ENCODE assay signal across 8 mouse cellular contexts in the genomic region with DNA sequence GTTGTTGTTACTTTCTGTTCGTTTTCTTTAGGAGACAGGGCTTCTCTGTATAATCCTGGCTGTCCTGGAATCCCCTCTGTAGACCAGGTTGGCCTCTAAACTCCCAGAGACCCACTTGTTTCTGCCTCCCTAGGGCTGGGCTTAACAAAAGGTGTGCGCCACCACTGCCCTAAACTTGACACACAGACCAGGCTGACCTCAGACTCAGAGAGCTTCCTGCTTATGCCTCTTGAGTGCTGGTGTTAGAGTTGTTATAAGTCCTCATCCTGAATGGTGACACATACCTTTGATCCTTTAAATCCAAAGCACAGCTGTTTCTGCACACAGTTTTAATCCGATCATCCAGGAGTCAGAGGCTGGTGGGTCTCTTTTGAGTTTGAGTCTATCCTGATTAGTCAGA. TPM values are rescaled to one million over a fixed set of nuclear protein-coding genes. Genes with fewer than 3 reads are reported as not detected.
DNase-seq lines count a peak whose midpoint lies in the region; ATAC-seq and TF ChIP-seq lines count a peak whose summit lies in the region.

No protein-coding gene starts in this region.

- peak; percentile 20 for DNase-seq in cerebellum, adult 8-10 months
- DNase-seq in cerebellum, adult 18-20 months = no peak
- peak; percentile 64 for DNase-seq in lung, postnatal 0 days (ENCODE audit: low spot score)
- DNase-seq in lung, postnatal 25 days (ENCODE audit: low spot score) = no peak
- no peak for DNase-seq in frontal cortex, adult 2 months (ENCODE audit: extremely low spot score in 1 of 2, low spot score in 1 of 2)
- no peak for DNase-seq in adrenal gland, postnatal 14 days

- H3K27ac ChIP-seq in lung, postnatal 0 days (ENCODE audit: low read length) = no peak overlapping the region
- H3K27ac ChIP-seq in limb, embryonic 13.5 days = no peak overlapping the region
- H3K27ac ChIP-seq in stomach, embryonic 15.5 days = no peak overlapping the region

- no peaks in the 10 kb centered on the region for H3K9me3 ChIP-seq in lung, postnatal 0 days (ENCODE audit: low read length)
- H3K9me3 ChIP-seq in limb, embryonic 13.5 days = no peaks in the 10 kb centered on the region
- H3K9me3 ChIP-seq in stomach, embryonic 15.5 days = no peaks in the 10 kb centered on the region

- H3K4me3 ChIP-seq in lung, postnatal 0 days (ENCODE audit: low read depth, low read length) = 0 out of 2 replicates have a peak overlapping the region, but pooled peaks have one; percentile 66
- H3K4me3 ChIP-seq in limb, embryonic 13.5 days = peak overlapping the region; percentile 80
- H3K4me3 ChIP-seq in stomach, embryonic 15.5 days (replicated peaks) = peak overlapping the region; percentile 72

- peak overlapping the region; percentile 19; the same call in 1 of the 2 replicates for H3K9ac ChIP-seq in lung, postnatal 0 days (replicated peaks; ENCODE audit: low read depth)
- peak overlapping the region; percentile 89; the same call in 1 of the 2 replicates for H3K9ac ChIP-seq in limb, embryonic 13.5 days
- H3K9ac ChIP-seq in stomach, embryonic 15.5 days = no peak overlapping the region

- H3K4me1 ChIP-seq in lung, postnatal 0 days (ENCODE audit: insufficient read depth, low read depth, low read length) = peaks cover 9% of the 10 kb centered on the region; the same call in 1 of the 2 replicates
- H3K4me1 ChIP-seq in limb, embryonic 13.5 days = peaks cover 36% of the 10 kb centered on the region
- peaks cover 16% of the 10 kb centered on the region for H3K4me1 ChIP-seq in stomach, embryonic 15.5 days

- TF ChIP-seq CTCF in lung, postnatal 0 days (IDR thresholded peaks at IDR 0.05) = no peak

- peaks cover 9% of the 10 kb centered on the region; the same call in 1 of the 2 replicates for H3K36me3 ChIP-seq in lung, postnatal 0 days (ENCODE audit: insufficient read depth, low read length)
- H3K36me3 ChIP-seq in limb, embryonic 13.5 days = peaks cover 46% of the 10 kb centered on the region
- peaks cover 27% of the 10 kb centered on the region for H3K36me3 ChIP-seq in stomach, embryonic 15.5 days

- ATAC-seq in lung, postnatal 0 days = no peak
- no peak for ATAC-seq in limb, embryonic 13.5 days (ENCODE audit: low FRiP score, low read depth)
- no peak for ATAC-seq in stomach, embryonic 15.5 days (ENCODE audit: insufficient read depth, low FRiP score, low read depth)

- no peaks in the 10 kb centered on the region for H3K27me3 ChIP-seq in lung, postnatal 0 days (replicated peaks; ENCODE audit: insufficient read depth, low read length)
- H3K27me3 ChIP-seq in limb, embryonic 13.5 days = no peaks in the 10 kb centered on the region
- no peaks in the 10 kb centered on the region for H3K27me3 ChIP-seq in stomach, embryonic 15.5 days (replicated peaks)

- peak overlapping the region; percentile 57 for H3K4me2 ChIP-seq in lung, postnatal 0 days (replicated peaks; ENCODE audit: low read depth, low read length)
- peak overlapping the region; percentile 72 for H3K4me2 ChIP-seq in limb, embryonic 13.5 days (replicated peaks)
- H3K4me2 ChIP-seq in stomach, embryonic 15.5 days = peak overlapping the region; percentile 85

- TF ChIP-seq EP300 in lung, postnatal 0 days (IDR thresholded peaks at IDR 0.05) = no peak

- WGBS in lung, postnatal 0 days = 77% methylated on average over 3 of the region's 3 CpGs
- WGBS in limb, embryonic 13.5 days = 88% methylated on average over 3 of the region's 3 CpGs
- 80% methylated on average over 3 of the region's 3 CpGs for WGBS in stomach, embryonic 15.5 days

RNA-seq across cellular contexts. Expression of a gene that starts 2.0 kb away (rescaled TPM):
- 624 and 645 TPM in 2 replicates for polyA plus RNA-seq in lung, postnatal 0 days (2015; fragmentation: Nextera tagmentation; extraction: Ambion mirVana)
- 499 and 506 TPM in 2 replicates for polyA plus RNA-seq in limb, embryonic 13.5 days (2015; fragmentation: Nextera tagmentation; extraction: Ambion mirVana)
- polyA plus RNA-seq in stomach, embryonic 15.5 days (2015; fragmentation: Nextera tagmentation; extraction: Ambion mirVana) = 459 and 473 TPM in 2 replicates
- polyA plus RNA-seq in frontal cortex, adult 2 months (2012; rRNA removed) = 291 and 371 TPM in 2 replicates
- 344 and 351 TPM in 2 replicates for total RNA-seq in adrenal gland, postnatal 14 days (2021)

RNA-seq across cellular contexts. Expression of a gene that starts 2.6 kb away (rescaled TPM):
- 57.5 and 61.3 TPM in 2 replicates for polyA plus RNA-seq in lung, postnatal 0 days (2015; fragmentation: Nextera tagmentation; extraction: Ambion mirVana)
- 95.9 and 101 TPM in 2 replicates for polyA plus RNA-seq in limb, embryonic 13.5 days (2015; fragmentation: Nextera tagmentation; extraction: Ambion mirVana)
- polyA plus RNA-seq in stomach, embryonic 15.5 days (2015; fragmentation: Nextera tagmentation; extraction: Ambion mirVana) = 59.4 and 61.8 TPM in 2 replicates
- 38.9 and 42.2 TPM in 2 replicates for polyA plus RNA-seq in frontal cortex, adult 2 months (2012; rRNA removed)
- total RNA-seq in adrenal gland, postnatal 14 days (2021) = 47.3 and 53.2 TPM in 2 replicates

RNA-seq across cellular contexts. Expression of a gene that starts 7.5 kb away (rescaled TPM):
- 14.6 and 15.1 TPM in 2 replicates for polyA plus RNA-seq in lung, postnatal 0 days (2015; fragmentation: Nextera tagmentation; extraction: Ambion mirVana)
- polyA plus RNA-seq in limb, embryonic 13.5 days (2015; fragmentation: Nextera tagmentation; extraction: Ambion mirVana) = 54.3 and 59.8 TPM in 2 replicates
- 31.9 and 33.9 TPM in 2 replicates for polyA plus RNA-seq in stomach, embryonic 15.5 days (2015; fragmentation: Nextera tagmentation; extraction: Ambion mirVana)
- 34.9 and 35.3 TPM in 2 replicates for polyA plus RNA-seq in frontal cortex, adult 2 months (2012; rRNA removed)
- 16.0 and 23.1 TPM in 2 replicates for total RNA-seq in adrenal gland, postnatal 14 days (2021)

RNA-seq across cellular contexts. Expression of a gene that starts 10.6 kb away (rescaled TPM):
- polyA plus RNA-seq in lung, postnatal 0 days (2015; fragmentation: Nextera tagmentation; extraction: Ambion mirVana) = 65.9 and 72.1 TPM in 2 replicates
- polyA plus RNA-seq in limb, embryonic 13.5 days (2015; fragmentation: Nextera tagmentation; extraction: Ambion mirVana) = 126 and 134 TPM in 2 replicates
- 92.9 and 99.4 TPM in 2 replicates for polyA plus RNA-seq in stomach, embryonic 15.5 days (2015; fragmentation: Nextera tagmentation; extraction: Ambion mirVana)
- 118 and 119 TPM in 2 replicates for polyA plus RNA-seq in frontal cortex, adult 2 months (2012; rRNA removed)
- 65.2 and 73.2 TPM in 2 replicates for total RNA-seq in adrenal gland, postnatal 14 days (2021)

RNA-seq across cellular contexts. Expression of a gene that starts 12.0 kb away (rescaled TPM):
- 23.7 and 24.7 TPM in 2 replicates for polyA plus RNA-seq in lung, postnatal 0 days (2015; fragmentation: Nextera tagmentation; extraction: Ambion mirVana)
- polyA plus RNA-seq in limb, embryonic 13.5 days (2015; fragmentation: Nextera tagmentation; extraction: Ambion mirVana) = 30.8 and 31.2 TPM in 2 replicates
- 23.0 and 23.2 TPM in 2 replicates for polyA plus RNA-seq in stomach, embryonic 15.5 days (2015; fragmentation: Nextera tagmentation; extraction: Ambion mirVana)
- polyA plus RNA-seq in frontal cortex, adult 2 months (2012; rRNA removed) = 117 and 133 TPM in 2 replicates
- 128 and 129 TPM in 2 replicates for total RNA-seq in adrenal gland, postnatal 14 days (2021)

Comparison
In these comparisons a context has a peak if more than half of its experiments do, and no peak if none do; other contexts are left out.
1. DNase-seq: peak in cerebellum, adult 8-10 months (single experiment) and lung, postnatal 0 days (single experiment); none in cerebellum, adult 18-20 months (0 of 2), lung, postnatal 25 days (single experiment), frontal cortex, adult 2 months (0 of 2) and adrenal gland, postnatal 14 days (single experiment).
2. Peak in every context shown above with its lines, with median percentiles within 50 percentile points of each other: H3K4me2 ChIP-seq and H3K4me3 ChIP-seq.